Mouse (Mus musculus): ENCODE data around the gene Csn1s2a.

- TF ChIP-seq POLR2A (IDR thresholded peaks at IDR 0.05; ENCODE audit: borderline replicate concordance, insufficient read depth, low read length) (no peak), CTCF (IDR thresholded peaks at IDR 0.05; ENCODE audit: borderline replicate concordance, insufficient read depth, low read depth, low read length) (no peak)
Observed at GRCm38 (mm10) chr5:87764546-87764945, 9.8 kb upstream of the Csn1s2a start.
